Mouse (Mus musculus) c-Kit-positive CD71-positive TER-119-positive erythroid progenitor cells, embryonic 14.5 days (primary cell): Measurements from ENCODE around the gene Ptcd3.
A peak's percentile ranks its signal among the peaks of the same experiment; 100 is the strongest.
"Not testable (repeated sequence)": the region's sequence is repeated elsewhere in the genome, so short reads cannot be mapped to it uniquely, and the experiment has no call there.

Experiments used
- DNase-seq: peaks from one replicate; pipeline ENCODE4 v3.0.0-alpha.2; 2013; ENCODE audit warnings: low spot score

Ptcd3 gene

DNA sequence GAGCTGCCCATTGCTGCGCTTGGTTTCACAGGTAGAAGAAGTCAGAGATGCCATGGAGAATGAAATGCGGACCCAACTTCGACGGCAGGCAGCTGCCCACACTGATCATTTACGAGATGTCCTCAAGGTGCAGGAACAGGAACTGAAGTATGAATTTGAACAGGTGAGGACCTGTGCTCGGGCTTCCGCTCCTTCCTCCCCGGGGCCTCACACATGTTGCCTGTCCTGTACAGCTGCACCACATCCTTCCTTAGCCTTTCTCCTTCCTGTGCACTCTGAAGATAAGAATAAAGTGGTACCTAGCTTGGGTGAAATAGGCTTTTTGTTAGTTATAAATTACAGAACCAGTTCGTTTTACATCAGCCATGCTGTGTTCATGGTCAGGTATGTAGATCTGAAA, 37.2 kb downstream of the Ptcd3 start:
- DNase-seq, result no peak

DNA sequence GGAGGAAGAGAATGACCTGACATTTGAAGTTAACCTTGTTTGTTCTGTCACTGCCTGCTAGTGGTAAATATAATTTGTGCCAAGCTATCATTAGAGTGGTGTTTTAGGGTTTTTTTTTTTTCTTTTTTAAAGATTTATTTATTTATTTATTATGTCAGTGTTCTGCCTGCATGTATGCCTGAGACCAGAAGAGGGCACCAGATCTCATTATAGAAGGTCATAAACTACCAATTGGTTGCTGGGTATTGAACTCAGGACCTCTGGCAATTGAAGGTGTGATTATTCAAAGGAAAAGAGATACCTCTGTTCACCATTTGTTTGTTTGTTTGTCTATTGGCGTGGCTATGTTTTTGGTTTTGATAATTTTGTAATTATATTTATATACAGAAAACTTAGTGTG, 39.7 kb downstream of the Ptcd3 start:
- DNase-seq, result peak; percentile 17

DNA sequence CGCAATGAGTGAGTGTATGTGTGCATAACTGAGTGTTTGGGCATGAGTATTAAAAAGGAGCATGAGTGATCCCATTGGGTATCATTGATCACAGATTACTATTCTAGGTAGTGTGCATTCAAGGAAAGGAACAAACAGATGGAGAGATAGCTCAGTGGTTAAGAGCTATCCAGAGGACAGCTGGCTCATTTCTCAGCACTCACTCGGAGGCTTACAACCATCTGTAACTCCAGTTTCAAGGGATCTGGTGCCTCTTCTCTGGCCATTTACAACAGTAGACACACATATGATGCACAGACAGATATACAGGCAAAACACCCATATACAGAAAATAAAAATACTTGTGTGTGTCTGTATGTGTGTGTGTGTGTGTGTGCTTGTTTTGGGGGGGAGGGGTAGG, 40.8 kb downstream of the Ptcd3 start:
- DNase-seq, result no peak

DNA sequence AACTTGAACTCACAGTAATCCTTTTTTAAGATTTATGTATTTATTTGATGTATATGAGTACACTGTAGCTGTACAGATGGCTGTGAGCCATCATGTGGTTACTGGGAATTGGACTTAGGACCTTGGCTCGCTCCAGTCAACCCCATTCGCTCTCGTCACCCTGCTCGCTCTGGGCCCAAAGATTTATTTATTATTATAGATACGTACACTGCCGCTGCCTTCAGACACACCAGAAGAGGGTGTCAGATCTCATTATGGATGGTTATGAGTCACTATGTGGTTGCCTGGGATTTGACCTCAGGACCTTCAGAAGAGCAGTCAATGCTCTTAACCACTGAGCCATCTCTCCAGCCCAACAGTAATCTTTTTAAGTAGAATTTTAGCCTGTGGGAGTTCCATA, 61.6 kb downstream of the Ptcd3 start:
- DNase-seq, result not testable (repeated sequence)

DNA sequence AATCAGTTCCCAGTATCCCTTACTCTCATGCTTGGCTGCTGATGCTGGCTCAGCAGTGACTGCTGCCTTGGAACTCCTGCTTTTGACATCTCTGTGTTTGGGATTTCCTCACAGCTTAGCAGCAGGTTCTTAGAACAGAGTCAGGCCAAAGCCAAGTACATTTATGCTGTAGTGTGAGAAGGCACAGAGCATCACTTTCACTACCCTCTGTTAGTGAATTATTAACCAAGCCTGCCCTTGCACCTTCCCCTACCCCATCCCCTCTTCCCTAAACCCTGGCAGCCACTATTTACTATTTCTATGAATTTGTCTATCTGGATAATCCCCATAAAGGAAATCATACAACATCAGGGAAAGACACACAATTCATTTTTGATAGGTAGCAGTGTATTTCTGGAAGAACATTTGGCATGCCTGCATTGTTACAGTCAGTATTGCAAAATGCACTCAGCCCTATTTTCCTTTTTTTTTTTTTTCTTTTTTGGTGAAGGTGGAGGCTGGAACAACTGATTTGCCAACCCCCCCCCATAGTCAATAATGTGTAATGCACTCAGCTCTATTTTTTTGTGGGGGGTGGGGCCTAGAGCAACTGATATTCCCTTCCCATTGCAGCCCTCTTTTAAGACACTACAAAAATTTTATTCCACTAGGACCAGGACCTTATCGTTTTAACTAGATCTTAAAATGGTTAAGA, 67.8 kb downstream of the Ptcd3 start:
- DNase-seq, result no peak

DNA sequence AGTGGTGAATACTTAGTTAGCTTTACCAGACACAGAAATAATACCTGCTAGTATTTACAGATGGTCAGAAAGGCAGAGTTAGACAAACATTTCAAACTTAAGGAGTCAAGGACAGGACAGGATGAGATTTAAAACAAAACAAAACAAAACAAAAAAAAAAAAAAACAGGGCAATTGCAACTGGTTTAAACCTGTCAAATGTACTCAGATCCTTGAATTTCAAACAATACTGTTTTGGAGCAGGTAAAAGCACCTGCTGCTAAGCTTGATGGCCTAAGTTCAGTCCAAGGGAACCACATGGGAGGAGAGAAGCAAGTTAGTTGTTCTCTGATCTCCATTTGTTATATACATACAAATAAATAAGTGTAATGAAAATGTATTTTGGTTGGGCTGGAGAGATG, 68.7 kb downstream of the Ptcd3 start:
- DNase-seq, result no peak

DNA sequence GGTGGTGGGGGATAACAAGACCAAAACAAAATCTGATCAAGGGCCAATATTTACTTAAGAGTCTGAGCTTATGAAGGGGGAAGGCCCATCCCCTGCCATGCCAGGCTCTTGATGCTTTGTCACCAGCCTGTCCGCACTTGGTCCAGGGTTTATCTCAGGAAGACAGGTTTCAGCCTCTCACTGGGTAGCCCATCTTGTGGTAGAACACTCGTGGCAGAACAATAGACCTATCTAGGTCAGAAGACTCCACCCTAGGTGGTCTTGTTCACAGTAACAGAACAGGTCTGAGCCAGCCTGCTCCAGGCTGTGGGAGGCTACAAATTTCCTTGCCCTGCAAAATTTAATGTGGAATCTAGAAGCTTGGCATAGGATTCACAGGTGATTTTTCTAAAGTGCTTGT, 71.7 kb downstream of the Ptcd3 start:
- no peak for DNase-seq

DNA sequence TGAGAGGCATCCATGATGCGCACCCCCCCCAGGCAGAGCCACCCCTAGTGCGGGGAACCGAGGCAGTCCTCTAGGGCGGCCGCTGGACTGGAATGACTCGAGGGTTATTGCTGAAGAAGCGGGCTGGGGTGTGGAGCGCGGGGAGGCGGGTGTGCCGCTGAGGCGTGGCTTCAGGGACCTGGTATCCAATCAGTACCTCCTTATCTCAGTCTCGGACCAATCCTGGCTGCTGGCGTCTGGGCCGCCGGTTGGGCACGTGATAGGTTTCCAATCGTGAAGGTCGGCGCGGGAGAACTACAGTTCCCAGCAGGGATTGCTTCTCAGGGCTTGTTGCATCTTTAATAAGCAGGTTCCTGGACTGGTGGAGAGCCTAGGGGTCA, 77.0 kb downstream of the Ptcd3 start:
- DNase-seq, result peak; percentile 94

DNA sequence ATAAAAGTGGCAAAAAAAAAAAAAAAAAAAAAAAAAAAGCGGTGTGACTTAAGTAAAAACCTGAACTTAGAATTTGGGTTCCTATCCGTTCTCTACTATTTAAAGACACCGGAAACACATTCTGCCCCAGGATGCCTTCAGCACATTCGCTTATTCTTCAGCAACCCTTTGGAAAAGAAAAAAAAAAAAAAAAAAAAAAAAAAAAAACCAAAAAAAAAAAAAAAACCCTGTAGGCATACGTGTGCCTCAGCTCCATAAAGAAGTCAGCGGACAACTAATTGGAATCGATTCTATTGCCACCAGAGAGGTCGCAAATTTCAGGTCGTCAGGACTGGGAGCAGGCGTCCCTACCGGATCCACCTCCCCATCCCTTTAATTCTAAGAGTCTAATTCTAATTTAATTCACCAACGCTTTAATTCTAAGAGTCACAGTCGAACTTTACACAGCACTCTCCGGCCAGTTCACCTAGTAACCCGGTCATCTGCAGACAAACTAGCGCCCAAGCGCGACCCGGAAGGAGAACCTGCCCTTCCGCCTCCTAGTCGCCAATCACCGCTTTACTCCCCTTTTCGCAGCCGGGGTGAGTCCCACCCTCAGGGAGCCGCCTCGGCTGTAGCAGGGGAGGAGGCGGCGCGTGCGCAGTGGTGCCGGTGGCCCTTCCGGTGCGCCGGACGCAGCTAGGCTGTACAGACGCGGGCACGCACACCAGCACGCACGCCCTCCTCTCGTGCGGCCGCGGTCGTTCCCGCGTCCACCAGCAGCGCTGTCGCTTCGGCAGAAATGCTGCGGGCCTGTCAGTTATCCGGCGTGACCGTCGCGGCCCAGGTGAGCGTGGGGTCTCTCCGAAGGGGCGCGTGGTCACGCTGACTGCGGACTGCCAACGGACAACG, 77.6 kb downstream of the Ptcd3 start, which contains the start of gene Immt:
Gene Immt (plus strand): TSS at position 642 of the 891 bp plus-strand sequence.
- peak; percentile 93 for DNase-seq
